Mouse (Mus musculus): ENCODE data around the gene Atf7.
"Not testable (repeated sequence)": the region's sequence is repeated elsewhere in the genome, so short reads cannot be mapped to it uniquely, and the experiment has no call there.

Atf7 gene

DNA sequence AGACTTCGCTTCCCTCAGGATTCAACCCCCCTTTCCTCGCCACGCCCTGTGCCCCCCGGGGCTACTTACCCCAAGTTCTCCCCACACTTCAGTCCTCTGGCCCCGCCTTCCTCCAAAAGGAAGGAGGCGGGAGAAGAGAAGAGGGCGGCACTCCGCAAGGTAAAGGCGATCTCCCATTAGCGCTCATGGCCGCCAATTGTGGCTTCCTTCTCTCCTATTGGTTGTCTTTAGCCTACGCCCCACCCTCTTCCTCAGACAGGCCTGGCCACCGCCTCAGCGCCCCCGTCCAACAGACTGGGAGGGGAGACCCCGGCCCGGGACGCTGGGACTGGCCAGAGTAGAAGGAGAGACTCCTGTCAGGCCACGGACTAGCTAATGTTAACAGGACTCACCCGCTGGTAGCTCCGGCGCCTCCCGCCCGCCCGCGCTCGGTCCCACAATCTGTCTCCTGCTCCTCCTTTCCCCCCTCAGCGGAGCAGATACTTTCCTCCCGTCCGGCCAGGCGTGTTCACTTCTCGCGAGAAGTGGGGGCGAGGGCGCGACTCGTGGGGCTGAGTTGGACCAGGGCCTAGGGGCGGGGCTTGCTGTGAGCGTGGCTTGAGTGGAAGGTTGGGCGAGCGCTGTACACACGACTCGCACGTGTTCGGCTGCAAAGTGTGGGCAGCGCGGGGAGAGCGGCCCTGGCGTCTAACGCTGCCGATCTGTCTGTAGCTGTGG, at the start of gene Atf7, which contains the start of gene Gm28047:
Gene Atf7 (minus strand): TSS at position 495 of the 717 bp plus-strand sequence.
Gene Gm28047 (minus strand): TSS at position 98 of the 717 bp plus-strand sequence.
- DNase-seq: peak; percentile 99 to 100

DNA sequence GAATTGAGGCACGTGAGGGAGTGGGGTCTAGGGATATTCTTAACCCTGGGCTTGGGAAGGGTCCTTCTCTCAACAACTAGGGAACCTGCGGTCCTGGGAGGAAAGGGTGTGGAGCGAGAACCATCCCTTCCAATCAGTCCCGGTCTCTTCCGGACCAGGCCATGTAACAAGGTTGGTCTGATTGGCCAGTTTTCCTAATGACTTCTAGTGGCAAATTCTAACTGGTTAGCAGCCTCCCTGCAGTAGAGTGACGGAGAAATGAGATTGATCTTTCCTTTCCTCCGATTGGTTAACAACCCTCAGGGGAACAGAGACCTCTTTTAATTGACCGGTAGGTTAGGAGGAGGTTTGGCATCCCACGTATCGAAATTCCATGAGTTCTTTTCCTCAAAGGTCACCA, 48.3 kb upstream of the Atf7 start:
- DNase-seq: peak; percentile 32 to 43

DNA sequence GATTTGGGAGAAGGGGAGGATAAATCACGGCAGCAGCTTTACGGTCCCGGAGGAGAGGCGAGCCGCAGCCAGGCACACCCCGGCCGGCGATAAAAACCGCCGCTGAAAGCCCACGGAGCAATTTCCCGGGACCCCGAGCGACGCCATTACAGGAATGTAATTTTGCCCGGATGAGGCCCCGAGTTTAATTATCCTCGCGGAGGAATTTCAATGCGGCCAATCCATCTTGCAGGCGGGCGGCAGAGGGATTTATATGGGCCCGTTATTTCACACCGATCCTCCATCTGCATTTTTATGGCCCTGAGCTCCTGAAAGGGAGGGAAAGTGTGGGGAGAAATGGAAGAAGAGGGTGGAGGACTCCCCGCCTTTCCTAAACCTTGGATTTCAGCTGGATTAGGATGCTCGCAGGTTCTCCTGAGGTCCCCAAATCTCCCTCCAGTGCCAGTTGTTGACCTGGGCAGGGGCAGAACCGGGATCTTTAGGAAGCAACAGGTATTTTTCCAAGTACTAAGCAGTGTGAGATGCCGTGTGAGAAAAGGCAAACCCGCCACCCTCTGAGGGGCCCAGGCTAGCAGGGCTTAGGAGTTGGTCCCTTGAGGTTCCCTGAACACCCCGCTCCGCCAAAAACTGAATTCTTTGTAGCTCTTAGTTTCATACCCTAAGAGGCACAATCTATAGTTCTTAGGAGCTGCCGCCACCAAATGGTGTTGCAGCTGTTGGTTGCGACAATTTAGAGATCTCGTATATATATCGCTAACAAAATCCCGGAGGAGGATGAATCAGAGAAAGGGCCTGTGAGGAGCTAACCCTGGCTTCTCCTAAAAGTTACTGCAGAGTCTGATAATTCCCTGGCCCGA, 47.2 kb upstream of the Atf7 start, which contains the start of gene Atp5g2:
Gene Atp5g2 (minus strand): TSS at position 138 of the 857 bp plus-strand sequence.
- DNase-seq: peak; percentile 49 to 50

DNA sequence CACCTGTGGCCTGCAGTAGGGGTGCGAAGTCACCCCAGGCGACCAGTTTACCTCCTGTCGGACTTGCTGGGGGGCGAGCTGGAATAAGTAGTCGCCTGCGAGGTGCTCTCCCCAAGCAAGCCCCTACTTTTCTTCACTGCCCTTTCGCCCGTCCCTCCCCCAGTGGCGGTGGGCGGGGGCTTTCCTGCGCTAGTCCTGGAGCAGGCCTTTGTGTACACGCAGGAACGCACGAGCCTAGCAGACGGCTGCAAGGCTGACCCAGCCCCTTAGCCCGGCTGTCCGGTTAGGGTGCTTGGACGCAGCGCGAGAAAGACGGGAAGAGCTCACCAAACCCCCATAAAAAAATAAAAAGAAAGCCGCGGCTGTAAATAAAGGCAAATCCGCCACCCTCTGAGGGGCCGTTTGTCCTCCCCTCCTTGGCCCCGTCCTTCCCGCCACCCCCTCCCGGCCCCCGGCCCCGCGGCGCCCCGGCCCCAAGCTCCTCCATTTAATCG, 46.5 kb upstream of the Atf7 start:
- DNase-seq: peak; percentile 74 to 80

DNA sequence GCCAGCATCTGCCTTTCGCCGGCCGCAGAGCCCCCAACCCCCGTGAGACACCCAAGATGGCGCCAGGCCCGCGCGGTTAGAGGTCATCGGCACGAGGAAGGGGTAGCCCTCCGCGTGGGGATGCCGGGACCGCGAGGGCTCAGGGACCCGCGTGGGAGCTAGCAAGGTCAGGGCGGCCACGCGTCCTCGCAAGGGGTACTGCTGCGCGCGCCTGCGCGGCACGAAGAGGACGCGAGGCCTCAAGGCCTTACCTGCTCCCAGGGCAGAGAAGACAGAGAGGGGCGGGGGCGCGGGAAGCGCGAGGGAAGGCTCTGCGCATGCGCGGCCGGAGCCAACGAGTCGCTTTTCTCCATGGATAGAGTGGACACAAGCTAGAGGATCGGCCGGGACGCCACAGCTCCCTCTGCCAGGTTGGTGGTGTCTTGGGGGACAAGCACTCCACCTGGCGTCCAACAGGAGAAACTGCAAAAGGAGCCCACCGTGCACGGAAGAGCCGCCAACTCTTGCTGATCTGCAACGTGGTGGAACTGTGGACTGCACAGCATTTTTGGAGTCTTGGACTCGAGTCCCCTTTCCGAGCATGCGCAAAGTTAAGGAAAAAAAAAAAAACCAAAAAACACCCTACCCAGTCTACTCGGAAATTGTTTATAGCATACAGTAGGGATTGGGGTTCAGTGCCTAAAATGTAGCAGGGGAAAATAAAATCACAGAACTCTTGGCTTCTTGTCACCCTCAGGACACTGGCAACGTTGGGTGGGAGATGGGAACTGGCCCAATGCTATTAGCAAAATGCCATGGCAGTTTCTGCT, 45.7 kb upstream of the Atf7 start:
- DNase-seq: peak; percentile 99

DNA sequence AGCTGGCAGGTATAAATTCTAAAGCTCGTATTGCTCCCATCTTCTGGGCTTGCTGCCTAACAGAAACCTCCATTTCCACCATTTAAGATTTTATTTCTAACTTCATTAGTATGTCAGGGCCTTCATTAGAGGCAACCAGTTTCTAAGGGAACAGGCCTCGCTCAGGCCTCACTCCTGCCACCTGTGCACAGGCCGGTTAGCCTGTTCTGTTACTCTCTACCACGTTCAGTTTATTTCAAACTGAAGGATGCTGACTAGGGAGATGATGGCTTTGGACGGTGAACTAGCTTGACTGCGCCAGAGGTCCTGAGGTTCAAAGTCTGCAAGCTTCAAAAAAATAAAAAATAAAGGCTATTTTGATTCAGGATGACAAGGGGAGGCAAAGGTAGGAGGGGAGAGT, 45.0 kb upstream of the Atf7 start:
- peak in 1 of 2 experiments; percentile 22 for DNase-seq

DNA sequence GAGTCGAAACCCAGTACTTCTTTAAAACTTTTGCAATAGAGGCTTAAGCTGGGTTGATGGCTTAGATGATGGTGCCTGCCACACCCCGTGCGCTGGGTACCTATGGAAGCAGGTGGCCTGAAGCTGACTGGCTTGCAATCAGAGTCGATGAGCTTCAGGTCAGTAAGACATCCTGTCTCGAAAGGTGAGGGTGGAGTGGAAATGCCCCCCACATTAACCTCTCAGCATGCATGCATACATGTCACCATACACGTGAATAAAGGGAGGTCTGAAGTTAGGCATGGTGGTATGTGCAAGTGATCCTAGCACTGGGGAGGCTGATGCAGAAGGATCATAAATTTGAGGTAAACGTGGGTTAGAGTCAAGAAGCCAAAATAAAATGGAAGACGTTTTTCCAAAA, 44.3 kb upstream of the Atf7 start:
- DNase-seq: no peak

DNA sequence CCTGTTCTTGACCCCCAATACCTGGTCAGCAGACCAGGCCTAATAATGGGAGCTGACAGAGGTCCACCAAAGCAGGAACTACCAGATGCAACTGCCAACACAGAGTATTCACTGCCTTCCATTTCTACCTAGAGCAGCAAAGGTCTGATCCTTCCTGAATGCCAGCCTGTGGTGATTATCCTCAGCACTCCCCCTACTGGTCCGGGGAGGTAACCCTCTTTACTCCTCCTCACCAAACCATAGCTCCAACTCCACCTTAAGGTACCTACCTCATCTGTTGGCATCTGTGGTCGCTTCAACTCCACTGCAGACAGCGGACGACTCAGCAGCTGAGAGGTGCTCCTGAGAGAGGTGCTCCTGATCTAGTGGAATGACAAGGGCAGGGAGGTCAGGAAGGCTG, 40.2 kb upstream of the Atf7 start:
- peak; percentile 69 for DNase-seq

DNA sequence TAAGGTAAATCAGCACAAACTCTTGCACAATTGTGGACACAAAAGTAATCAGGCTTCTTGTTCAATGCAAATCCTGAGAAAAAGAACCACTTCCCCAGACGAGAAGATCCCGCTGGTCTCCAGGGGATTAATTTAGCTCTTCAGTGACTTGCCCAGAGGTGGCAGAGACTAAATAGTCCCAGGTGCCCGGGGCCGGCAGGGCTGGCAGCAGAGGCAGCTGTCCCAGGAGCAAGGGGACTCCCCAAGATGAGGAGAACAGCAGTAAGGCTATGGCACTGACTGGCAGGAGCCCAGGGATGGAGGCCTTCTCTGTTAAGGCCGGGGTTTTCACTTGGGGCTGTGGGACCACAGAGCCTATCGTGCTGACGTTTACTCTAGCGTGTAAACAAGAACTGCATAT, 38.6 kb upstream of the Atf7 start:
- DNase-seq: no peak

DNA sequence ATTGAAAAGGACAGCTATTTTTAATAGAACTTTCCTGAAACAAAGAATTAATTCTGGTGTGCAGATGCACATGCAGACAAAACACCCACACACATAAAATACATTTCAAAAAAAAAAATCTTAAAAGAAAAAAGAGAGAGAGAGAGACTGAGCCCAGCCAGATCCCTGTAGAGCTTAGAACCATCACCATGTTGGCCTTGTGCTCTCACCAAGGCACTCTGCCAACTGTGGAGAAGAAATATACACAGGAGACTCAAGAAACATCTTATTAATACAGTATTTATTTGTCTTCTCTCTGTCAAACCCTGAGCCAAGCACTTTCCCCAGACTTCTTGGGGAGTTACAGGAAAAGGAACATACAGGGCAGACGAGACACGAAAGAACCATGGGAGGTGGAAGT, 37.3 kb upstream of the Atf7 start:
- DNase-seq: not testable (repeated sequence)

DNA sequence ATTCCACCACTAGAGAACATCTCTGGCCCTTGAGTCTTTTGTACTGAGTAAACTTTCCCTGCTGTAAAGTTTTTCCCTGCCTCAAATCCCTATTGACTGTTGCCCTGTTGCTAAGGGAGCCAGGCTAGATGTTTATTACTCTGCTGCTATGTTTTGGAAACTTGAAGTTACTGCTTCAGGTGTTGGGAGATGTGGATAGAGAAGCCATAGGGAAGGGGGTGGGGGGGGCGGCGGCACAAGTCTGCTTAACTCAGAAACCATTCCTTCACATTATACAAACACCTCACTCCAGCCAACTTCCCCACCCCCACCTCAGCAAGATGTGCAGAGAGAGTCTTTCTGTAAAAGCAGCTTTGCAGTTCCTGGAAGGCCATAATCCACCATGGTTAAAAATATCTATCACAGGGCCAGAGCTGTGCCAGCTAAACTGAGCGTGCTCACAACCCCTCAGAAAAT, 32.7 kb upstream of the Atf7 start:
- no peak for DNase-seq

DNA sequence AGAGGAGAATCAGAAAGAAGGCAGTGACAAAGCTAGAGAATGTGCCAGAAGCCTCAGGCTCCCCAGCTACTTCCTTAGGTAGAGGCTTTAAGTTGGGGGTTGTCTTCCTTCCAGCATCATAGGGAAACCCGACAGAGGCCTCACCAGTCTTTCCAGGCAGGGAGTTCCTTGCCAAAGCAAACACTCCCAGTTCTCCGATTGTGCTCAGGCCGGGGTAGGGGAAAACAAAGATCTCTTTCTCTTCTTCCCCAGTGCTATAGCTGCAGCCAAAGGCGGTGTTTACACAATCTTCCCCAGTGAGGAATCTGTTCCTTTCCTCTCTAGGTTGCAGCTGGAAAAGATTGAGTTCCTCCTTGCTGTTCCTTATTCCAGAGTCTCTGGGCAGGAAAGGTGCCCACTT, 31.4 kb upstream of the Atf7 start:
- DNase-seq: no peak

DNA sequence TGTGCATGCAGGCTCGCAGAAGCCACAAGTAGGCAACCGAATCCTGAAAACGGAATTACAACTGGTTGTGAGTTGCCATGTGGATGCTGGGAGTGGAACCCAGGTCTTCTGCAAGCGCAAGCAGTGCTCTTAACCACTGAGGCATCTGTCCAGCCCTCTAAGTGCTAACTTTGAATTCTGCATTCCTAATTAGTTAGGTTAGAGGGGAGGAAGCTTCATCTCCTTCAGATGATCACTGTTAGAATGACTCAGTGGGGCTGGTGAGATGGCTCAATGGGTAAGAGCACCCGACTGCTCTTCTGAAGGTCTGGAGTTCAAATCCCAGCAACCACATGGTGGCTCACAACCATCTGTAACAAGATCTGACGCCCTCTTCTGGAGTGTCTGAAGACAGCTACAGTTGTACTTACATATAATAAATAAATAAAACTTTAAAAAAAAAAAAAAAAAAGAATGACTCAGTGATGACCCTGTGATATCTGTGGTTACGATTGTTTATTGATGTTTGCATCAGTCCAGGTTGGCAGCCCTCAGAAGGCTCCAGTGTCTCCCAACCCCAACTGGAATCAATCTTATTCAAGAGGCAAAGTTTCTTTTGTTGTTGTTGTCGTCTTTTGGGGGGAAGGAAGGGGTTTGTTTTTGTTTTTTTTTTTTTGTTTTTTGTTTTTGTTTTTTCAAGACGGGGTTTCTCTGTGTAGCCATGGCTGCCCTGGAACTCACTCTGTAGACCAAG, 26.8 kb upstream of the Atf7 start:
- DNase-seq: not testable (repeated sequence)

DNA sequence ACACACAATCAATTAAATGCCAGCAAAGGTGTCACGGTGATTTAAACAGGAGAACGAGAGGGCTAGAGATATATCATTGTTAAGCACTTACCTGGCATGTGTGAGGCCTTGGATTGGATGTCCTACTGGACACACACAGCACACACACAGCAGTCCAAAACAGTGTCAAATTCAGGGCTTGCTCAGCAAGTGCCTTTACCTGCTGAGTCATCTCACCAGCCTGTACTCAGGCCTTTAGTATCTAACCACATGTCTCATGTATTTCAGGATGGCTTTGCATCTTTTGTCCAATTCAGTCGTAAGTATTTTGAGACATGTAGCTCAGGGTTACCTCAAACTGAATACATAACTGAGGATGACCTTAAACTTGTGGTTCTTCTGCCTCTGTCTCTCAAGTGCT, 25.8 kb upstream of the Atf7 start:
- DNase-seq: no peak

DNA sequence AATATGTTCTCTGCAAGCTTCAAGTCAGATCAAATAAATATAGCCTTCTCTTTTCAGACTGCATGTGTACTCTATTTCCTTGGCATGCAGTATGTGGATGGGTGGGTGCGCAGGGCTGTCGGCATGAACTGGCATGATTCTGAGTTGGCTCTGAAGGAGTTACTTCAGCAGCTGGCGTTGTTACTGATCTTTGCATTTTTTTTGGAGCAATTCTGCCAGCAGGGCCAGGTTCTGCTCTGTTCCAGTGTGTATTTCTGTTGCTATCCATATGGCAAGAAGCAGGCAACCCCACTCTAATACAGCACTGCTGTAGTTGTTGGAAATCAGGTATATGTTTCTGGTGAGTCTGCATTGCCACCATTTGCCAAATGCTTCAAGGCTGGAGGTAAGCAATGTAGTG, 10.6 kb upstream of the Atf7 start:
- no peak for DNase-seq

DNA sequence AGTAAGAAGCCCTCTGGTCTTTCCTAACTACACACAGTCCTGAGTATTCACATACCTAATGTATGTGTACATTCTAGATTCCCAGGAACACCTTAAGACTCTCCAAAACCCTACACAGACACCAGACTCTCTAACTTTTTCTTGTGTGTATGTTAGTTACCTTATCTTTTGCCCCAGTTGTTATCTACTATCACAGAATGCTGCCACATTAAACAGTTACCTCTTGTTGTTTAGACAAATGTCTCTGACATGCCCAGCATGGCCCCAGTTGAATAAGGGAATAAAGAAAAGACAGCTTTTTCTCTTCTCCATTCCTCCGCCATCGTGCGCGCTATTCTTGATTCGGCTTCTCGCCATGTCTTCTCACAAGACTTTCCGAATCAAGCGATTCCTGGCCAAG, 9.4 kb upstream of the Atf7 start:
- DNase-seq: no peak

DNA sequence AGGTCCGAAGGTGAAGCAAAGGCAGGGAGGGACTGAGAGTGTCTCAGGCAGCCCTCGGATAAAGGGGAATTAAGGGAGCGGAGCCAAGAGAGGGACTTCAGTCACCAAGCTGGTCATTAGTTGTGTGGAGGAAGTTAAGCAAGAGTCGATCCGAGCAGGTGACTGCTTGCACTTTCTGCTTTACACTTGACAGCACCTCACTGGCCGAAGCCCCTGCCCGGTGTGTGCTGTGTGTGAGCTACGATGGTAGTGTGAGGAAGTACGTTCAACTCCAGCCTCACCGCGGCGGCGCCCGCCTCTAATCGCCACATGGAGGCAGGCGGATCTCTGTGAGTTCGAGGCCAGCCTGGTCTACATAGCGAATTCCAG, 407 bp upstream of the Atf7 start:
- peak in 1 of 2 experiments; percentile 37 for DNase-seq

DNA sequence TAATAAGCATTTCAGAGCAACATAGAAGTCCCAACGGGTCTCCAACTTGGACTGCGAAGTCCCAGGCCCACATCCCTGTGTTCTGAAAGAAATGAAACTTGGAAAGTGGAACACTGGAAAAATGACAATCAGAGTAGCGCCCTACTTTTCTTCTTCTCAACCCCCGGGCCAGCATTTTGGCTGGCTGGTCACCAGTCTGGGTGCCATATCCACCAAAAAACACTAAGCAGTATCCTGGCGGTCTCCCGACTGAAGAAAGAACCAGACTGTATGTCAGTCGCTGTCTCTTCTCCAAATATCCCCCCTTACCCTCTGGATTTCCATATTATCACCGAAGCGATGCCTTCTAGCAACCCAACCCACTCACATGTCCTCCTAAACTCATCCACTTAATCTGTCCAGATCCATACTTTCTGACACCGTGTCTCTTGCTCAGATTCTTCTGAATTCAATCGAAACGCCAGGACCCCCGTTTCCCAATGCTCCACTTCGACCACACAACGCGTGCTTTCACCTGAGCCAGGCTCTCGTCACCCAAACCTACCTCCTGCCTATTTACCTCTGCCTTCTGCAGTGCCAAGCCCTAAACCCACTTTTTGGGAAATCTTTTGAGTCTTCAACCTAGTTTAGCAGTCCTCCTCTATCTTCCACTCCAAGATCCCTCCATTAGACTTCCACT, 834 bp downstream of the Atf7 start:
- peak; percentile 22 to 32 for DNase-seq

DNA sequence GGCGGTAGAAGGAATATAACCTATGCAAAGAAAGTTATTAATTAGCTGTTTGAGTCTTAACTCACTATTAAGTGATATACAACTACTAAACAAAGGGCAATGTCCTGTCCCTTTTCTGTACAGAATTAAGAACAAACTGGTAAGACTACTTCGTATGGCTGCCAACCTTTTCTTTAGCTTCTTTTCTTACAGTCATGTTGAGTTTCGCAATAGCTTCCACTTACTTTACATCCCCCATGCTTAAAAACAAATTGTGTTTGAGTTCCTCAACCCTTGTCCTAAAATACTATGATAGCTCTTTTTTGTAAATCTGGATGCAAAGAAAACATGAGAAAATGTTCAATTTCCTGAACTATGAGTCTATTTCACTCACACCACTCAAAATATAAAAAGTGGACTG, 2.1 kb downstream of the Atf7 start:
- DNase-seq: no peak

DNA sequence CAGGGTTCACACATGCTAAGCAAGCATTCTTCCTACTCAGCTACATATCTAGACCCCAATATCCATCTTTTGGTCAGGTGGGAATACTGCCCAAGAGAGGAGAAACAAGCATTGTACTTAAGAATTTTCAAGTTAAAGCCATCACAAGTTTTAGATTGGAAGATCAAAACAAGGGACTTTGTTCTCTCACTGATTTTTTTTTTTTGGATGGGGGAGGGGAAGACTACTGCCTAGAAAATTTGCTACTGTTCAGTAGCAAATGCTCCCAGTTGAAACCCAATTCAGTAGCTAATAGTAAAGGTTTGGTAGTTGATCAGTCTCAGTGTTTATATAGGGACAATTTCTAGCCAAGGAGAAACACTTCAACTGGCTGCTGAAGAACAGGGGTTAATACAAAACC, 2.7 kb downstream of the Atf7 start:
- no peak for DNase-seq

DNA sequence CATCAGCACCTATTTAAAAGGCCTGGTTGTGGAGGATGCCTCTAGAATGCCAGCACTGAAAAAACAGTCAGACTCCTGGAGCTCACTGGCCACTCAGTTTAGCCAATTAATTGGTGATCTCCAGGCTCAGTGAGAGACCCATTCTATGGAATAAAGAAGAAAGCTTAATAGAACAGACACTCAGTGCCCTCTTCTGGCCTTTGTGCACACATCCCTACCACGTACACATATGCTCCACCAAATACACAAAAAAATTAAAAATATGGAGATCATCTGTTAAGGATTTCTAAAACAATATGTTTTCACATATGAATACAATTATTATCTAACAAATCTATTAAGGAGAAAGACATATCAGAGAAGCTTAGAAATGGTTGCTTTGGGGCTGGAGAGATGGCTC, 4.5 kb downstream of the Atf7 start:
- DNase-seq: no peak

DNA sequence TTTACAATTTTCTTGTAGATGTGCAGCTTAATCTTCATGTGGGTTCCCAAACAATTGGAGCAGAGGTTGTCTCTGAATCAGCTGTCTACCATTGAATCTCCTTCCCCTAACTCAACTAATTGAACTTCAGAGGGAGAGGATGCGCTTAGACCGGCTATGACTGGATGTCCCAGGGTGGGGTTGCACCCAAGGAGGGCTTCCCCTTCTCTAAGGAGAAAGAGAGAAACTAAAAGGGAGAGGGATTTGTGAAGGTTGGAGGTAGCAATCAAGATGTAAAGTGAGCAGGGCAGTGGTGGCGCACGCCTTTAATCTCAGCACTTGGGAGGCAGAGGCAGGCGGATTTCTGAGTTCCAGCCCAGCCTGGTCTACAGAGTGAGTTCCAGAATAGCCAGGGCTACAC, 5.8 kb downstream of the Atf7 start:
- DNase-seq: no peak
